Mouse (Mus musculus): ENCODE results near the gene Fgd3.

DNA sequence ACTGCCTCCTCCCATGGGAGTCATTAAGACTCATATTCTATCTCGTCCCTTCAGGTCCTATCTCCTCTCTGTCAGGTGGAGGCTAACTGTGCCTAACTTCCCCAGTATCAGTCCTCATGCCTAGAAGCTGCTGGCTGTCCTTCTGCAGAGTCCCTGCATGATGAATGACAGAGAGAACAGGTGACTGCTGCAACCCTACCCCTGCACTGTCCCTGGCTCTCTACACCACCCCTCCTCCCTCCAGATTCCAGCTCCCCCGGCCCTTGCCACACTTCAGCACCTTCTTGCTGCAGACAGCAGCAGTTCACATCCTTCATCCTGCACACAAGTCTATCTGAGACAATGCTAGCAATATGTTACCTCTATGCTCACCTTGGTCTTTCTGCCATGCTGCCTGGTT, 37.9 kb downstream of the Fgd3 start:
- no peak for TF ChIP-seq CTCF (IDR thresholded peaks at IDR 0.05; ENCODE audit: borderline replicate concordance, insufficient read depth, low read length)
- TF ChIP-seq POLR2A (IDR thresholded peaks at IDR 0.05; ENCODE audit: low read depth, low read length), result no peak
